Mouse (Mus musculus): ENCODE results near the gene Ripk4.

- no peak for TF ChIP-seq GATA1 (IDR thresholded peaks at IDR 0.05; ENCODE audit: borderline replicate concordance, low read length)
- TF ChIP-seq FLI1 (IDR thresholded peaks at IDR 0.05; ENCODE audit: low read length): no peak
Observed at GRCm38 (mm10) chr16:97805646-97806045, 42.1 kb upstream of the Ripk4 start.

Measured in megakaryocyte, embryonic 14.5 days (primary cell).